12 mouse cellular contexts compared by ENCODE assay signal in the genomic region with DNA sequence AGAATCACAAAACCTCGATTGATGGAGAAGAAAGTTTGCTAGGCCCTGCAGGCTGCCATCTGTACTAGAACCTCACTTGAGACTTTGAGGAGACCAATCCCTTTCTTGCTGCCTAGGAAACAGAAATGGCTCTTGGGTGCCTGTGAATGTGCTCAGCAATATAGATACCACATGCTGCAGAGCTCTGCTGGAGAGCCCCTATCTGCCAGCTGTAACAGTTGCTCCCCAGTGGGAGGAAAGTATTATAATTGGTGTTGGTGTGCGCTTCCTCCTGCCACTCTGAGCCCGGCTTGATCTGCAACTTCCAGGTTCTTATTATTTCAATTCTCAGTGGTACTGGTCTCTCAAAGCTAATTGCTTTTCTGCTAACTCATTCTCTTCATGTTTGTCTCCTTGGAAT. TPM values are rescaled to one million over a fixed set of nuclear protein-coding genes. Genes with fewer than 3 reads are reported as not detected.
"Had no signal": no experiment of that assay in that cellular context is flagged by ENCODE, and none has a peak within 500 bp of the region (broad histone marks: within the 10 kb centered on the region; RNA-seq: fewer than 3 reads in every experiment).

No protein-coding gene starts in this region.

- H3K4me1 ChIP-seq: limb, embryonic 13.5 days; midbrain, embryonic 12.5 days; neural tube, embryonic 15.5 days; stomach, embryonic 15.5 days had no signal

- H3K27me3 ChIP-seq: limb, embryonic 13.5 days; midbrain, embryonic 12.5 days; neural tube, embryonic 15.5 days; stomach, embryonic 15.5 days had no signal

- H3K4me3 ChIP-seq: limb, embryonic 13.5 days; midbrain, embryonic 12.5 days; myocyte; neural tube, embryonic 15.5 days; stomach, embryonic 15.5 days had no signal

- H3K4me2 ChIP-seq: limb, embryonic 13.5 days; midbrain, embryonic 12.5 days; neural tube, embryonic 15.5 days; stomach, embryonic 15.5 days had no signal

- H3K9ac ChIP-seq: limb, embryonic 13.5 days; liver, embryonic 14.5 days; midbrain, embryonic 12.5 days; neural tube, embryonic 15.5 days; stomach, embryonic 15.5 days had no signal

- DNase-seq: layer of hippocampus, postnatal 36 days; left cerebral cortex, postnatal 4 days; right cerebral cortex, postnatal 4 days had no signal

- H3K27ac ChIP-seq: kidney, postnatal 0 days; limb, embryonic 13.5 days; midbrain, embryonic 12.5 days; neural tube, embryonic 15.5 days; stomach, embryonic 15.5 days had no signal

- H3K9me3 ChIP-seq: limb, embryonic 13.5 days; midbrain, embryonic 12.5 days; neural tube, embryonic 15.5 days; stomach, embryonic 15.5 days had no signal

RNA-seq across cellular contexts. Expression of a gene that starts 27.7 kb away (rescaled TPM):
- total RNA-seq: megakaryocyte-erythroid progenitor cell, adult 5-6 weeks had no signal
- polyA plus RNA-seq: neural tube, embryonic 11.5 days had no signal
